Mouse (Mus musculus) cerebellum, adult 2 months (tissue): ENCODE data around the gene Atxn1.

Experiments used
- CTCF ChIP-seq: fragments of 200-500 bp; IDR thresholded peaks from 2 replicates; pipeline ENCODE4 v1.5.1; 2011; ENCODE audit warnings: low read depth, mild to moderate bottlenecking, control low read depth, low read length, moderate library complexity, borderline replicate concordance; ENCODE audit not compliant: insufficient read depth
- POLR2A ChIP-seq: fragments of 200-500 bp; IDR thresholded peaks from 2 replicates; pipeline ENCODE4 v1.6.1; 2011; ENCODE audit warnings: low read length, control low read depth, borderline replicate concordance; ENCODE audit not compliant: insufficient read depth

GRCm38 (mm10) chr13:45918956-45919711, 45.7 kb downstream of the Atxn1 start:
- no peak for TF ChIP-seq POLR2A
- no peak for TF ChIP-seq CTCF
